Mouse (Mus musculus) MEL (cell line): Measurements from ENCODE around the gene Fxn. TPM values are rescaled to one million over a fixed set of nuclear protein-coding genes. Genes with fewer than 3 reads are reported as not detected.

Experiments
- DNase-seq: peaks from one replicate; pipeline ENCODE4 v3.0.0; 2011; ENCODE audit warnings: low read depth, low spot score
- H3K27ac ChIP-seq: 2 replicates; pipeline ENCODE4 v1.5.1; 2012; ENCODE audit warnings: low read depth, mild to moderate bottlenecking, control low read depth, low read length, moderate library complexity; ENCODE audit not compliant: control insufficient read depth
- H3K27me3 ChIP-seq, 2 experiments: fragments of 150-350 bp in 1 of 2; sonication (generic) in 1 of 2; 2 replicates each; pipeline ENCODE4 v1.6.1; 2012; ENCODE audit warnings: low read length in 2 of 2, mild to moderate bottlenecking in 2 of 2, improper control_type of control experiment in 1 of 2, moderate library complexity in 1 of 2; ENCODE audit not compliant: insufficient read depth in 2 of 2, control insufficient read depth in 1 of 2
- H3K36me3 ChIP-seq, 2 experiments: 2 replicates each; pipeline ENCODE4 v1.6.1; 2012 to 2014; ENCODE audit warnings: low read length in 2 of 2, improper control_type of control experiment in 1 of 2, inconsistent platforms in 1 of 2, mild to moderate bottlenecking in 1 of 2; ENCODE audit not compliant: insufficient read depth in 2 of 2, control insufficient read depth in 1 of 2
- H3K4me1 ChIP-seq, 2 experiments: fragments of 150-350 bp in 1 of 2; sonication (generic) in 1 of 2; 2 replicates each; pipeline ENCODE4 v1.6.1; 2012; ENCODE audit warnings: low read length in 2 of 2, improper control_type of control experiment in 1 of 2, mild to moderate bottlenecking in 1 of 2; ENCODE audit not compliant: insufficient read depth in 2 of 2, control insufficient read depth in 1 of 2
- H3K4me3 ChIP-seq, 2 experiments: fragments of 150-350 bp in 1 of 2; sonication (generic) in 1 of 2; 2 replicates each; pipeline ENCODE4 v1.5.1; 2012; ENCODE audit warnings: low read depth in 2 of 2, low read length in 2 of 2, mild to moderate bottlenecking in 2 of 2, moderate library complexity in 2 of 2, control low read depth in 1 of 2, improper control_type of control experiment in 1 of 2; ENCODE audit not compliant: control insufficient read depth in 1 of 2, insufficient read depth in 1 of 2
- H3K79me2 ChIP-seq: 2 replicates; pipeline ENCODE4 v1.6.1; 2012; ENCODE audit warnings: mild to moderate bottlenecking, low read length, moderate library complexity; ENCODE audit not compliant: control insufficient read depth, poor library complexity, insufficient read depth
- H3K9ac ChIP-seq: 2 replicates; pipeline ENCODE4 v1.6.1; 2012; ENCODE audit warnings: low read depth, mild to moderate bottlenecking, control low read depth, low read length, moderate library complexity; ENCODE audit not compliant: control insufficient read depth, poor library complexity, severe bottlenecking
- H3K9me3 ChIP-seq: fragments of 150-350 bp; sonication (generic); replicated peaks from 2 replicates; pipeline ENCODE4 v1.6.1; 2012; ENCODE audit warnings: mild to moderate bottlenecking, low read length, improper control_type of control experiment, moderate library complexity; ENCODE audit not compliant: insufficient read depth
- BHLHE40 ChIP-seq: IDR thresholded peaks from 2 replicates; pipeline ENCODE4 v1.6.1; 2012; ENCODE audit warnings: low read depth, mild to moderate bottlenecking, inconsistent platforms, low read length, improper control_type of control experiment, borderline replicate concordance
- CTCF ChIP-seq, 3 experiments: IDR thresholded peaks in 2 of 3; conservative IDR thresholded peaks in 1 of 3; 2 replicates each; pipeline ENCODE4 v1.5.1; 2011 to 2012; ENCODE audit warnings: low read length in 3 of 3, low read depth in 2 of 3, mild to moderate bottlenecking in 2 of 3, improper control_type of control experiment in 1 of 3, inconsistent platforms in 1 of 3, mixed read lengths in 1 of 3, moderate library complexity in 1 of 3; ENCODE audit not compliant: control insufficient read depth in 1 of 3, insufficient read depth in 1 of 3, poor library complexity in 1 of 3, severe bottlenecking in 1 of 3
- EP300 ChIP-seq, 2 experiments: IDR thresholded peaks; 2 replicates each; pipeline ENCODE4 v1.6.1; 2011; ENCODE audit warnings: improper control_type of control experiment in 2 of 2, low read length in 2 of 2, low read depth in 1 of 2, mild to moderate bottlenecking in 1 of 2
- ETS1 ChIP-seq: IDR thresholded peaks from 2 replicates; pipeline ENCODE4 v1.6.1; 2012; ENCODE audit warnings: low read depth, mild to moderate bottlenecking, inconsistent platforms, low read length, improper control_type of control experiment, moderate library complexity
- GATA1 ChIP-seq: IDR thresholded peaks from 2 replicates; pipeline ENCODE4 v1.6.1; 2011; ENCODE audit warnings: low read depth, low read length, improper control_type of control experiment
- HCFC1 ChIP-seq: IDR thresholded peaks from 2 replicates; pipeline ENCODE4 v1.6.1; 2012; ENCODE audit warnings: low read depth, mild to moderate bottlenecking, inconsistent platforms, low read length, improper control_type of control experiment, moderate library complexity
- JUND ChIP-seq: IDR thresholded peaks from 2 replicates; pipeline ENCODE4 v1.6.1; 2011; ENCODE audit warnings: low read depth, mild to moderate bottlenecking, improper control_type of control experiment, low read length
- KAT2A ChIP-seq: conservative IDR thresholded peaks from 2 replicates; pipeline ENCODE4 v1.6.1; 2012; ENCODE audit warnings: low read depth, low read length, improper control_type of control experiment, inconsistent platforms
- MAZ ChIP-seq: IDR thresholded peaks from 2 replicates; pipeline ENCODE4 v1.6.1; 2012; ENCODE audit warnings: low read depth, mild to moderate bottlenecking, inconsistent platforms, low read length, improper control_type of control experiment
- MXI1 ChIP-seq: IDR thresholded peaks from 2 replicates; pipeline ENCODE4 v1.6.1; 2011; ENCODE audit warnings: mild to moderate bottlenecking, low read depth, low read length, improper control_type of control experiment
- MYB ChIP-seq: IDR thresholded peaks from 2 replicates; pipeline ENCODE4 v1.6.1; 2011; ENCODE audit warnings: mild to moderate bottlenecking, low read depth, low read length, improper control_type of control experiment
- MYC ChIP-seq: IDR thresholded peaks from 2 replicates; pipeline ENCODE4 v1.6.1; 2011; ENCODE audit warnings: low read depth, mild to moderate bottlenecking, low read length, improper control_type of control experiment, moderate library complexity
- NELFE ChIP-seq: IDR thresholded peaks from 2 replicates; pipeline ENCODE4 v1.6.1; 2011; ENCODE audit warnings: low read depth, low read length, improper control_type of control experiment
- RAD21 ChIP-seq: IDR thresholded peaks from 2 replicates; pipeline ENCODE4 v1.6.1; 2011; ENCODE audit warnings: mild to moderate bottlenecking, low read depth, low read length, improper control_type of control experiment
- RCOR1 ChIP-seq: IDR thresholded peaks from 2 replicates; pipeline ENCODE4 v1.6.1; 2012; ENCODE audit warnings: low read depth, mild to moderate bottlenecking, inconsistent platforms, low read length, improper control_type of control experiment
- SIN3A ChIP-seq: IDR thresholded peaks from 2 replicates; pipeline ENCODE4 v1.6.1; 2012; ENCODE audit warnings: low read length, improper control_type of control experiment, inconsistent platforms
- SMC3 ChIP-seq: IDR thresholded peaks from 2 replicates; pipeline ENCODE4 v1.6.1; 2011; ENCODE audit warnings: low read depth, low read length, improper control_type of control experiment
- TAL1 ChIP-seq: IDR thresholded peaks from 2 replicates; pipeline ENCODE4 v1.6.1; 2012; ENCODE audit warnings: mild to moderate bottlenecking, inconsistent platforms, low read length, moderate library complexity, mixed read lengths
- USF2 ChIP-seq, 2 experiments: IDR thresholded peaks; 2 replicates each; pipeline ENCODE4 v1.6.1; 2011 to 2012; ENCODE audit warnings: improper control_type of control experiment in 2 of 2, low read length in 2 of 2, borderline replicate concordance in 1 of 2, inconsistent platforms in 1 of 2, low read depth in 1 of 2, mild to moderate bottlenecking in 1 of 2; ENCODE audit not compliant: insufficient read depth in 1 of 2
- ZC3H11A ChIP-seq: IDR thresholded peaks from 2 replicates; pipeline ENCODE4 v1.6.1; 2012; ENCODE audit warnings: low read depth, mild to moderate bottlenecking, inconsistent platforms, low read length, improper control_type of control experiment
- polyA plus RNA-seq, 2 experiments: library from polyadenylated mRNA; stranded (reverse) in 1 of 2; unstranded in 1 of 2; fragments of >175 nt in 1 of 2; fragments of >200 nt in 1 of 2; gene quantifications; 2 replicates each; pipeline versions ENCODE4 v1.2.1 to v1.2.4; 2012; ENCODE audit warnings: low replicate concordance in 2 of 2, low read depth in 1 of 2; ENCODE audit not compliant: insufficient read length in 2 of 2, insufficient read depth in 1 of 2, missing spikeins in 1 of 2
- total RNA-seq: library from RNA; depleted of rRNA; stranded (reverse); fragments of 300-350 nt; gene quantifications from 2 replicates; pipeline ENCODE4 v1.2.3, GENCODE M21; 2012

Fxn gene
- total and polyA plus RNA-seq, 3 experiments, result 53.7 to 83.7 TPM; not detected in 1

DNA sequence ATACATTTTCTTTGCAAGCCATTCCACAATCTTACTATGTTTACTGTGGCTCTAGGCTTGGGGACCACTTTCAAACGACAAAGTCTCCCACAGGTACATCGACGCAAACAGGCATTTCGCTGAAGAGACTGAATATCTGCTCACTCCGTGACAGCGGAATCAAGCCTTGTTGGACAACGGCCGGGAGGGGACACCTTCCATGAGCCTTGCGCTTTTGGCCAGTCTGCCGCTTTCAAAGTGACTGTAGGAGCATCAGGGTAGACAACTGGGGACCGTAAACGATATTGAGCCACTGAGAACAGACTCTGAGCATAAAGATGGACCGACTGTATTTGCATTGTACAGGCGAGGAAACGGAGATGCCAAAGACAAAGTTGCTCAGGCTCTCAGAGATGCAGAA lies 1.5 kb downstream of the Fxn start:
- no peaks in the 10 kb centered on the region for H3K27me3 ChIP-seq
- H3K36me3 ChIP-seq, result peaks cover 0 to 6% of the 10 kb centered on the region in 2 experiments; a peak in 3 of 4 replicates
- H3K9me3 ChIP-seq, result no peaks in the 10 kb centered on the region
- H3K4me1 ChIP-seq, result peaks cover 2 to 19% of the 10 kb centered on the region in 2 experiments
- no peak for DNase-seq
- peak overlapping the region; percentile 75 for H3K9ac ChIP-seq
- peak overlapping the region; percentile 91 for H3K27ac ChIP-seq
- peaks cover 12% of the 10 kb centered on the region for H3K79me2 ChIP-seq
- no peak for TF ChIP-seq RAD21
- peak overlapping the region; percentile 66 to 69; a peak in 2 of 4 replicates for H3K4me3 ChIP-seq

DNA sequence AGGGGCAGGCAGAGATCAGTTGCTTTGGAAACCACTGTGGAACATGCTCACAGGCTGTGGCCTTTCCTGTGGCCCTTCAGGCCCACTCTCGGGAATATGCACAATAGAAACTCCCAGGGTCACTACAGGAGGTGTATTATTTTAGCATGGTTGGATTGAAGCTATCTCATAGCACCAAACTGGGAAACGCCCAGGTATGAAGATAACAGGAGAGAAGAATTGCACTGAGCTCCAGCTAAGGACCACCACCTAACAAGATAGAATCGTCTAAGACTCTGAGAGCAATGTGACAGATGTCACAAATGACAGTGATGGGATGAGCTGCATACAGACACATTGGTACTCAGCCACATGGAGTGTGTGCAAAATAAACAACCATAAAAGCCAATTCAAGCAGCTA lies 6.1 kb downstream of the Fxn start:
- H3K9ac ChIP-seq, result no peak overlapping the region
- H3K27ac ChIP-seq, result peak overlapping the region; percentile 43
- H3K79me2 ChIP-seq, result peaks cover 10% of the 10 kb centered on the region
- no peaks in the 10 kb centered on the region for H3K27me3 ChIP-seq
- TF ChIP-seq MAZ (no peak), JUND (no peak), HCFC1 (no peak), TAL1 (no peak), RCOR1 (no peak), EP300 (IDR thresholded peaks at IDR 0.05; ENCODE audit: low read depth in 1 of 2, low read length in 2 of 2) (peak; percentile 54 to 64; a peak in 2 of 4 replicates), GATA1 (peak; percentile 60), ETS1 (no peak)
- H3K4me3 ChIP-seq, result no peak overlapping the region
- H3K36me3 ChIP-seq, result peaks cover 0 to 8% of the 10 kb centered on the region in 2 experiments; a peak in 3 of 4 replicates
- H3K4me1 ChIP-seq, result peaks cover 2 to 13% of the 10 kb centered on the region in 2 experiments
- DNase-seq, result peak; percentile 30
- H3K9me3 ChIP-seq, result no peaks in the 10 kb centered on the region

DNA sequence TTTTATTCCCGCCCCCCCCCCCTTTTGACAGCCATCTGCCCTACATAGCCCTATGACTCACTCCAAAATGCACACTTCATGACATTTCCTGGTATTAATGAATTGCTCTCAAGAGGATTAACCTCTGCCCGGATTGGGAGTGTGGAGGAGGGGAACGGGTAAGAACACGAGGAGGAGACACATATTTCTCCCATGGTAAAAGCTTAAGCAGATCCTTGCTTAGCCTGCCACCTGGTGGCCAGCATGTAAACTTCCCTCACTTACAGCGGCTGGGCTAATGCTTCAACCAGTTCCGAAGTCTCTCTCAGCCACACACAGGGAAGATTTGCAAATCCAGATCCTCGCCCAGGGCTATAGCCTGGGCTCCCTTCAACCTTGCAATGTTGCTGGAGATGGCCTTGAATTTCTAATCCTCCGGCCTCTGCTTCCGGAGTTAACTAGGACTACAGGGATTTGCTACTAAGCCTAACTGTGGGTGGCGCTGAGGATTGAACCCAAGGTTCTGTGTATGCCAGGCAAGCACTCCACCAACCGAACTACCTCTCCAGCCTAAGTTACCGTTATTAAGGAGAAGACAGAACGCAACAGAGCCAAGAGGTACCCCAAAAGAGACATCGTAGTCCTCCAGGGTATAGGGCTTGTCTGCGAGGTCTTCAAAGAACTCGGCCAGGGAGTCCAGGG lies 8.5 kb downstream of the Fxn start:
- H3K27ac ChIP-seq, result no peak overlapping the region
- H3K4me1 ChIP-seq, result peaks cover 2 to 7% of the 10 kb centered on the region in 2 experiments
- H3K36me3 ChIP-seq, result peaks cover 2 to 8% of the 10 kb centered on the region in 2 experiments
- no peak overlapping the region for H3K4me3 ChIP-seq
- TF ChIP-seq SMC3, result peak; percentile 60
- no peak for TF ChIP-seq TAL1
- TF ChIP-seq KAT2A, result no peak
- TF ChIP-seq EP300 (IDR thresholded peaks at IDR 0.05; ENCODE audit: low read depth in 1 of 2, low read length in 2 of 2), result no peak
- no peak for TF ChIP-seq BHLHE40
- TF ChIP-seq MXI1, result no peak
- no peak for TF ChIP-seq MYB
- TF ChIP-seq ZC3H11A, result no peak; the same call in 1 of the 2 replicates
- peak; percentile 67 for TF ChIP-seq RAD21
- 0 out of 2 replicates have a peak, but pooled peaks have one; percentile 34 for TF ChIP-seq MYC
- no peak for TF ChIP-seq NELFE
- TF ChIP-seq CTCF (IDR thresholded peaks at IDR 0.05 in 2 of 3, conservative IDR thresholded peaks at IDR 0.05 in 1 of 3; ENCODE audit: control insufficient read depth in 1 of 3, insufficient read depth in 1 of 3, low read depth in 2 of 3, low read length in 3 of 3, poor library complexity in 1 of 3, severe bottlenecking in 1 of 3), result peak; percentile 78 to 85 (median 79)
- no peak for TF ChIP-seq USF2 (IDR thresholded peaks at IDR 0.05; ENCODE audit: borderline replicate concordance in 1 of 2, insufficient read depth in 1 of 2, low read depth in 1 of 2, low read length in 2 of 2)
- no peak for TF ChIP-seq SIN3A
- H3K9me3 ChIP-seq, result no peaks in the 10 kb centered on the region
- H3K9ac ChIP-seq, result no peak overlapping the region
- no peaks in the 10 kb centered on the region for H3K79me2 ChIP-seq
- H3K27me3 ChIP-seq, result no peaks in the 10 kb centered on the region
- peak; percentile 87 for DNase-seq
